In genomic region chr3:88754283-88754682, GRCm38 (mm10) we compare ENCODE assay signal across 12 mouse cellular contexts. TPM values are rescaled to one million over a fixed set of nuclear protein-coding genes. Genes with fewer than 3 reads are reported as not detected.
DNase-seq lines count a peak whose midpoint lies in the region; ATAC-seq and TF ChIP-seq lines count a peak whose summit lies in the region.
"Had no signal": no experiment of that assay in that cellular context is flagged by ENCODE, and none has a peak within 500 bp of the region (broad histone marks: within the 10 kb centered on the region; RNA-seq: fewer than 3 reads in every experiment).

No protein-coding gene starts in this region.

- no peak for TF ChIP-seq EP300 in liver, embryonic 14.5 days (IDR thresholded peaks at IDR 0.05; ENCODE audit: low read depth)

- H3ac ChIP-seq in C2C12 (ENCODE audit: control insufficient read depth, insufficient read length, low read depth), result no peak overlapping the region

- H3K27me3 ChIP-seq in C2C12 (ENCODE audit: control insufficient read depth, insufficient read depth, insufficient read length), result no peaks in the 10 kb centered on the region
- no peaks in the 10 kb centered on the region for H3K27me3 ChIP-seq in liver, embryonic 14.5 days (ENCODE audit: control insufficient read depth, insufficient read depth, low read length)
- H3K27me3 ChIP-seq in hindbrain, embryonic 16.5 days (replicated peaks; ENCODE audit: control insufficient read depth, insufficient read depth, low read length), result no peaks in the 10 kb centered on the region

- H3K79me3 ChIP-seq in C2C12 (ENCODE audit: low read depth), result no peaks in the 10 kb centered on the region

- no peaks in the 10 kb centered on the region for H3K79me2 ChIP-seq in C2C12 (ENCODE audit: control insufficient read depth, insufficient read depth)

- no peak overlapping the region for H3K9ac ChIP-seq in liver, embryonic 14.5 days (replicated peaks)
- no peak overlapping the region for H3K9ac ChIP-seq in hindbrain, embryonic 16.5 days (ENCODE audit: low read depth, low read length)

- H3K4me3 ChIP-seq in C2C12 (ENCODE audit: insufficient read depth, poor library complexity, severe bottlenecking), result no peak overlapping the region
- no peak overlapping the region for H3K4me3 ChIP-seq in liver, embryonic 14.5 days (ENCODE audit: insufficient read depth in 1 of 2, low read depth in 2 of 2, low read length in 2 of 2)
- no peak overlapping the region for H3K4me3 ChIP-seq in hindbrain, embryonic 16.5 days (ENCODE audit: low read length)
- H3K4me3 ChIP-seq: myocyte had no signal

- 44% methylated on average over 4 of the region's 4 CpGs for WGBS in liver, embryonic 14.5 days (ENCODE audit: insufficient replicate concordance)
- 74% methylated on average over 4 of the region's 4 CpGs for WGBS in hindbrain, embryonic 16.5 days

- no peak overlapping the region for H3K4me2 ChIP-seq in liver, embryonic 14.5 days (ENCODE audit: low read depth)
- H3K4me2 ChIP-seq in hindbrain, embryonic 16.5 days (ENCODE audit: low read length), result no peak overlapping the region

- ATAC-seq in liver, embryonic 14.5 days (ENCODE audit: insufficient read depth), result no peak
- no peak for ATAC-seq in hindbrain, embryonic 16.5 days

- peaks cover 3 to 16% of the 10 kb centered on the region in 2 experiments; a peak in 3 of 4 replicates for H3K4me1 ChIP-seq in liver, embryonic 14.5 days (replicated peaks; ENCODE audit: control insufficient read depth in 2 of 2, insufficient read depth in 2 of 2, low read length in 1 of 2)
- peaks cover 35% of the 10 kb centered on the region for H3K4me1 ChIP-seq in hindbrain, embryonic 16.5 days (ENCODE audit: control insufficient read depth, insufficient read depth, low read depth, low read length)

- DNase-seq in kidney, postnatal 36 days, result peak; percentile 34 to 39
- no peak for DNase-seq in kidney, adult 18-20 months
- DNase-seq in R1 (ENCODE audit: low read depth, low spot score), result peak; percentile 86
- DNase-seq in liver, embryonic 14.5 days (ENCODE audit: low read depth in 3 of 3, low spot score in 3 of 3), result no peak
- DNase-seq in ovary, postnatal 10 days (ENCODE audit: low spot score), result no peak
- DNase-seq: cerebellum, adult 8-10 months; gastrocnemius, postnatal 14 days; lung, adult 18-20 months; thymus, postnatal 25 days had no signal

- peak; percentile 8 for TF ChIP-seq CTCF in C2C12 (IDR thresholded peaks at IDR 0.05; ENCODE audit: control insufficient read depth, insufficient read depth, insufficient read length)
- TF ChIP-seq CTCF in liver, embryonic 14.5 days (IDR thresholded peaks at IDR 0.05; ENCODE audit: low read depth), result peak; percentile 50

- no peaks in the 10 kb centered on the region for H3K36me3 ChIP-seq in C2C12 (ENCODE audit: control insufficient read depth, insufficient read depth)
- no peaks in the 10 kb centered on the region for H3K36me3 ChIP-seq in liver, embryonic 14.5 days (replicated peaks; ENCODE audit: control insufficient read depth, insufficient read depth, low read depth)
- H3K36me3 ChIP-seq in hindbrain, embryonic 16.5 days (ENCODE audit: control insufficient read depth, insufficient read depth, low read length), result peaks cover 23% of the 10 kb centered on the region

- no peaks in the 10 kb centered on the region for H3K9me3 ChIP-seq in liver, embryonic 14.5 days (ENCODE audit: control insufficient read depth, low read length)
- H3K9me3 ChIP-seq in hindbrain, embryonic 16.5 days (ENCODE audit: control insufficient read depth, low read length), result no peaks in the 10 kb centered on the region

- no peak overlapping the region for H3K27ac ChIP-seq in liver, embryonic 14.5 days
- H3K27ac ChIP-seq in hindbrain, embryonic 16.5 days (ENCODE audit: low read depth, low read length), result no peak overlapping the region

TF ChIP-seq in C2C12, 6 proteins besides CTCF, POLR2A, EP300 and RAD21:
- TF ChIP-seq MYOD1 (IDR thresholded peaks at IDR 0.05; ENCODE audit: control insufficient read depth, insufficient read length, low read depth) (no peak), FOSL1 (IDR thresholded peaks at IDR 0.05; ENCODE audit: insufficient read depth, low read length, poor library complexity, severe bottlenecking) (no peak)

RNA-seq across cellular contexts. Expression of gene Syt11, which starts 20.7 kb away (rescaled TPM):
- 6.1 TPM for polyA plus RNA-seq in C2C12 (2012; fragmentation: generic; extraction: Trizol)
- polyA plus RNA-seq in liver, embryonic 14.5 days (2012; rRNA removed), result 0.35 and 0.55 TPM in 2 replicates
- 0.47 and 0.57 TPM in 2 replicates for polyA plus RNA-seq in liver, embryonic 14.5 days (2014; fragmentation: Nextera tagmentation; extraction: Ambion mirVana)
- 249 and 257 TPM in 2 replicates for polyA plus RNA-seq in hindbrain, embryonic 16.5 days (2015; fragmentation: Nextera tagmentation; extraction: Ambion mirVana)

RNA-seq across cellular contexts. Expression of gene Rit1, which starts 37.6 kb away (rescaled TPM):
- polyA plus RNA-seq in C2C12 (2012; fragmentation: generic; extraction: Trizol), result 42.5 TPM
- polyA plus RNA-seq in liver, embryonic 14.5 days (2012; rRNA removed), result 15.8 and 20.3 TPM in 2 replicates
- 30.6 and 31.6 TPM in 2 replicates for polyA plus RNA-seq in liver, embryonic 14.5 days (2014; fragmentation: Nextera tagmentation; extraction: Ambion mirVana)
- polyA plus RNA-seq in hindbrain, embryonic 16.5 days (2015; fragmentation: Nextera tagmentation; extraction: Ambion mirVana), result 72.2 and 72.6 TPM in 2 replicates

Comparison
In these comparisons a context has a peak if more than half of its experiments do, and no peak if none do; other contexts are left out.
1. DNase-seq: peak in kidney, postnatal 36 days (2 of 2) and R1 (single experiment); none in kidney, adult 18-20 months (single experiment), liver, embryonic 14.5 days (0 of 3) and ovary, postnatal 10 days (single experiment).
2. RNA of gene Syt11, which starts 20.7 kb away (polyA plus RNA-seq): 249 to 257 TPM in hindbrain, embryonic 16.5 days; 6.1 TPM in C2C12 (single experiment) and 0.35 to 0.57 TPM in liver, embryonic 14.5 days; every median in the first group is over 10 times any median in the second.